Mouse (Mus musculus) heart, adult 2 months (tissue): Measurements from ENCODE around the gene Mapk8ip2. TPM values are rescaled to one million over a fixed set of nuclear protein-coding genes. Genes with fewer than 3 reads are reported as not detected.

Experiments
- DNase-seq, 2 experiments: peaks; one replicate each; pipeline ENCODE4 v3.0.0; 2021
- H3K27ac ChIP-seq: fragments of 200-600 bp; 2 replicates; pipeline ENCODE4 v1.8.1; 2022
- H3K27me3 ChIP-seq: fragments of 200-500 bp; 2 replicates; pipeline ENCODE4 v1.6.1; 2012; ENCODE audit warnings: mild to moderate bottlenecking, low read length, inconsistent platforms, mixed read lengths; ENCODE audit not compliant: control insufficient read depth, insufficient read depth
- H3K36me3 ChIP-seq: fragments of 200-500 bp; 2 replicates; pipeline ENCODE4 v1.6.1; 2012; ENCODE audit warnings: low read length, inconsistent platforms; ENCODE audit not compliant: control insufficient read depth, insufficient read depth
- H3K4me1 ChIP-seq: fragments of 200-500 bp; 2 replicates; pipeline ENCODE4 v1.6.1; 2011; ENCODE audit warnings: low read length; ENCODE audit not compliant: control insufficient read depth, insufficient read depth
- H3K4me3 ChIP-seq: fragments of 200-600 bp; 2 replicates; pipeline ENCODE4 v1.8.1; 2022
- H3K79me2 ChIP-seq: fragments of 200-500 bp; replicated peaks from 2 replicates; pipeline ENCODE4 v1.6.1; 2012; ENCODE audit warnings: mild to moderate bottlenecking, inconsistent platforms, low read length, moderate library complexity, mixed read lengths; ENCODE audit not compliant: control insufficient read depth, insufficient read depth
- H3K9ac ChIP-seq: fragments of 200-500 bp; 2 replicates; pipeline ENCODE4 v1.6.1; 2012; ENCODE audit warnings: low read depth, mild to moderate bottlenecking, control low read depth, inconsistent platforms, low read length, mixed read lengths
- CTCF ChIP-seq: fragments of 200-600 bp; IDR thresholded peaks from 2 replicates; pipeline ENCODE4 v1.8.1; 2022; ENCODE audit warnings: antibody characterized with exemption, mild to moderate bottlenecking, moderate library complexity
- EP300 ChIP-seq: fragments of 200-500 bp; IDR thresholded peaks from 2 replicates; pipeline ENCODE4 v1.6.1; 2011; ENCODE audit warnings: low read depth, low read length, control low read depth; ENCODE audit not compliant: insufficient read depth
- POLR2A ChIP-seq: fragments of 200-500 bp; IDR thresholded peaks from 2 replicates; pipeline ENCODE4 v1.6.1; 2011; ENCODE audit warnings: mild to moderate bottlenecking, low read depth, low read length, control low read depth; ENCODE audit not compliant: insufficient read depth
- WGBS: fragments of 180-500 bp; shearing (Covaris S2); methylation state at CpG from one replicate; pipeline ENCODE4 v1.1.7; 2018; 5-methylcytosine and 5-hydroxymethylcytosine counted together
- intact Hi-C: fragments of 180-260 bp; cut with DNase I; formaldehyde crosslinking; loops from one replicate; pipeline ENCODE4 v1.15.1; 2025
- polyA plus RNA-seq: library from polyadenylated mRNA; depleted of rRNA; stranded (reverse); fragments of >200 nt; gene quantifications from 2 replicates; pipeline ENCODE4 v1.2.3, GENCODE M21; 2012
- total RNA-seq, 2 experiments: library from RNA; stranded (reverse); gene quantifications; 2 replicates each; pipeline ENCODE4 v1.2.3; 2021

Gene Mapk8ip2
- total and polyA plus RNA-seq, 3 experiments = 0.16 to 0.18 TPM; not detected in 1

DNA sequence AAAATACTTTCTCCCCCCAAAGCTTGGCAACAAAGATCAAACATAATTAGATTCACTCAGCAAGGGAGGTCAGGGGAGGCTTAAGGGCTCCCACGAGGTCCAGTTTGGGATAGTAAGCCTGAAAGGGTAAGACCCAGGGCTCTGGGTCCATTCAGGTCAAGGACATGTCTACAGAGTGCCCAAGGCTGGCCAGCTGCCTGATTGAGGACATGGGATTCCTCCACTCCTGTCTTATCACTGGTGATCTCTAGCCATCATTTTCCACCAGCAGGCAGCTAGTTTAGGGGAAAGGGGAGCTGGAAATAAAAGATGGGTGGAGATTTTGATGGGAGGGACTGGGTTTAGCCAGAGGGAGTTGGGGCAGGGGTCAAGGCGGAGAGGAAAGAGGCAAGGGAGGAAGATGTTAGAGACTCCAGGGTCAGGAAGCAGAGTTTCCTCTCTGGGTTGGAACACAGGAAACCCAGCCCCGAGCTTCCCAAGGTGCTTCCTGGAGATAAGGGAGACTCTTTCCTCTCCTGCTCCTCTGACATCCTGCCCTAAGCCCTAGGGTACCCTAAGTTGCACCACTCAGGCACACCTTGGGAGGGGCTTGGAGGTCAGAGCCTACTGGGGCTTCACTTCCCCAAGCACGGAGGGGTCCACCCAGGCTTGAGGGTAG is 43.8 kb downstream of the Mapk8ip2 start:
- peaks cover 18% of the 10 kb centered on the region for H3K4me1 ChIP-seq
- TF ChIP-seq CTCF (no peak), EP300 (peak; percentile 100), POLR2A (peak; percentile 96)
- H3K4me3 ChIP-seq = peak overlapping the region; percentile 76
- intact Hi-C loops = loop anchor here (1.0 to 2.0 kb wide), 2 partner anchors 17 to 21 kb away; partner anchors contain the start of gene Arsa
- peaks cover 2% of the 10 kb centered on the region; the same call in 1 of the 2 replicates for H3K79me2 ChIP-seq
- H3K36me3 ChIP-seq = peaks cover 4% of the 10 kb centered on the region; the same call in 1 of the 2 replicates
- peak; percentile 74 to 86 for DNase-seq
- peak overlapping the region; percentile 91 for H3K27ac ChIP-seq
- peak overlapping the region; percentile 81; the same call in 1 of the 2 replicates for H3K9ac ChIP-seq
- H3K27me3 ChIP-seq = peaks cover 3% of the 10 kb centered on the region; the same call in 1 of the 2 replicates
- 20% methylated on average over 4 of the region's 4 CpGs for WGBS

- Histone ChIP-seq H3K9ac (peak overlapping the region; percentile 81), H3K27ac (peak overlapping the region; percentile 91), H3K27me3 (peaks cover 3% of the 10 kb centered on the region; the same call in 1 of the 2 replicates), H3K36me3 (peaks cover 4% of the 10 kb centered on the region; the same call in 1 of the 2 replicates), H3K4me1 (peaks cover 18% of the 10 kb centered on the region), H3K79me2 (peaks cover 2% of the 10 kb centered on the region; the same call in 1 of the 2 replicates), H3K4me3 (peak overlapping the region; percentile 76)
- TF ChIP-seq CTCF = no peak
- no peak for TF ChIP-seq EP300
- no peak for TF ChIP-seq POLR2A
- intact Hi-C loops = no loop called here
- 5% methylated on average over 41 of the region's 41 CpGs for WGBS
- peak; percentile 66 to 69 for DNase-seq
Observed at GRCm38 (mm10) chr15:89498049-89498960, 44.6 kb downstream of the Mapk8ip2 start.

DNA sequence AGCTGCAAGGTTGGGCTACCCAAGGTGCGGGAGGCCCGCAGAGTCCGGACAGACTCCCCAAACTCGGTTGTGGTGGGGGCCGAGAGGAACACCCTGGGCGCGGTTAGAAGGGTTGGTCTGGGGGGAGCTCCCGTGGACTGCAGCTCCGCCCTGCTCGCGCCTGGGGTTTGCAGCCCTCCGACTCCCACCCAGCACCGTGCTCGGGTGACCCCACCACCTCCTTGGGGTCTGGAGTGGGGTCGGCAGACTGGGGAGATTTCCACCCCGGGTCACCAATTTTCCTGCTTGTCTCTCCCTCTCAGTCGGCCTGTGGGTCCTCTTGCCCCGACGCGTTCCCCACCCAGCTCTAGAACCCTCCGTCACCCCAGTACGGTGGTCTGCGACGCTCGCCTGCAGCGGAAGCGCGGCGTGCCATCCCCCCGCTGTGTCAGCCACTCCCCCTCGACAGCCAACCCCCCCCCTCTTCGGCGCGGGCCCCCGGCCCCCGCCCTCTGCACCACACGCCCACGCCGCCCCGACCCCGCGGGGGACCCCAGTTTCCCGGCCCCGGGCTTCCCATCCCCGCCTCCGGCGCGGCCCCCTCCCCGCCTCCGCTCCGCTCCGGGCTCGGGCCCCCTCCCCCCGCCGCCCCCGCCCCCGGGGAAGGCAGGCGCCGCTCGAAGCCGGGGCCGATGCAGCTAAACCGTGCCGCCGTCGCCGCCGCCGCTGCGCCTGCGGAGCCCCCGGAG is 45.4 kb downstream of the Mapk8ip2 start, which contains the start of gene Shank3:
TSS of gene Shank3 (plus strand) at position 663 of the 728 bp plus-strand sequence.
- peaks cover 4% of the 10 kb centered on the region; the same call in 1 of the 2 replicates for H3K36me3 ChIP-seq
- peaks cover 2% of the 10 kb centered on the region; the same call in 1 of the 2 replicates for H3K79me2 ChIP-seq
- TF ChIP-seq POLR2A (no peak), EP300 (no peak), CTCF (no peak)
- peak within 1 kb of the TSS; percentile 91 for H3K27ac ChIP-seq
- H3K9ac ChIP-seq = peak within 1 kb of the TSS; percentile 81
- H3K4me3 ChIP-seq = peak within 1 kb of the TSS; percentile 76
- WGBS = under 1% methylated on average over 56 of the region's 72 CpGs
- DNase-seq = peak; percentile 34 to 61
- intact Hi-C loops = no loop called here
- peaks cover 20% of the 10 kb centered on the region for H3K4me1 ChIP-seq
- peaks cover 3% of the 10 kb centered on the region; the same call in 1 of the 2 replicates for H3K27me3 ChIP-seq

- Histone ChIP-seq H3K36me3 (peaks cover 4% of the 10 kb centered on the region; the same call in 1 of the 2 replicates), H3K4me1 (peaks cover 20% of the 10 kb centered on the region), H3K4me3 (peak overlapping the region; percentile 76), H3K79me2 (peaks cover 2% of the 10 kb centered on the region; the same call in 1 of the 2 replicates), H3K27me3 (peaks cover 3% of the 10 kb centered on the region; the same call in 1 of the 2 replicates), H3K9ac (peak overlapping the region; percentile 69), H3K27ac (peak overlapping the region; percentile 68)
- TF ChIP-seq POLR2A (no peak), EP300 (no peak), CTCF (no peak)
- DNase-seq = peak; percentile 72 to 78
- 1% methylated on average over 54 of the region's 60 CpGs for WGBS
- intact Hi-C loops = loop anchor here (2.0 kb wide), 1 partner anchor 21 kb away; no protein-coding TSS in a partner anchor
Observed at GRCm38 (mm10) chr15:89499784-89500220, 46.1 kb downstream of the Mapk8ip2 start.
